Mouse (Mus musculus): ENCODE results near the gene Pank3.

Pank3 gene

GRCm38 (mm10) chr11:35838345-35839338 lies 69.4 kb downstream of the Pank3 start:
- in situ Hi-C loops (cut with MboI, MseI): loop anchor here (10.0 to 25.0 kb wide), 3 partner anchors 1001 to 1304 kb away; partner anchors contain the start of gene Spdl1 (in 2 of the 2)

- in situ Hi-C loops (cut with MboI, MseI): loop anchor here in 1 of 2 experiments (25.0 kb wide), 1 partner anchor 1003 kb away; the partner anchor contains the start of gene Spdl1
Observed at GRCm38 (mm10) chr11:35840282-35840681, 71.0 kb downstream of the Pank3 start.

GRCm38 (mm10) chr11:35840806-35841205 lies 71.5 kb downstream of the Pank3 start:
- in situ Hi-C loops (cut with MboI, MseI): loop anchor here in 1 of 2 experiments (25.0 kb wide), 1 partner anchor 1004 kb away; the partner anchor contains the start of gene Spdl1
